In the genomic region with DNA sequence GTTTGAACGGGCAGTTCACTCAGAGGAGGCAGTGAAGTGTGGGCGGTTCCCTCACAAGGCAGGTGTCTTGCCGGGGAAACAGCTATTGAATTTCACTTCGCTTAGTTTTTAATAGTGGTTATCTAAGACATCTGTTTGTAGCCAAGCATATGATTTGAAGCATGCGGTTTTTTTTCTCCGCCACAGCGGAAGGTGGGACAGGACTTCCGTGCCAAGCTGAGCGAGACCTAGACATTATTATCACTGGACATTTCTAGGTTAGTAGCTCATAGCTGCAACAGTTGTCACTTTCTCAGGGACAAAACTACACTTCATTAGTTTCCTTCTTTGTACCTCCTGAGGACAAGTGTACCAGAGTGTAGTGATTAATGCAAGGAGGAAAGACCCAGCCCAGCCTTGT, we compare ENCODE assay signal across 16 mouse cellular contexts. TPM values are rescaled to one million over a fixed set of nuclear protein-coding genes. Genes with fewer than 3 reads are reported as not detected.
"Had no signal": no experiment of that assay in that cellular context is flagged by ENCODE, and none has a peak within 500 bp of the region (broad histone marks: within the 10 kb centered on the region; RNA-seq: fewer than 3 reads in every experiment).

No protein-coding gene starts in this region.

- H3K36me3 ChIP-seq: limb, embryonic 12.5 days; liver, embryonic 13.5 days; lung, embryonic 15.5 days; midbrain, embryonic 15.5 days had no signal

- H3K9me3 ChIP-seq: limb, embryonic 12.5 days; liver, embryonic 13.5 days; lung, embryonic 15.5 days; midbrain, embryonic 15.5 days had no signal

- H3K4me2 ChIP-seq: limb, embryonic 12.5 days; liver, embryonic 13.5 days; lung, embryonic 15.5 days; midbrain, embryonic 11.5 days; midbrain, embryonic 15.5 days had no signal

- H3K9ac ChIP-seq: limb, embryonic 12.5 days; liver, embryonic 13.5 days; liver, postnatal 0 days; lung, embryonic 15.5 days; midbrain, embryonic 15.5 days had no signal

- H3K27ac ChIP-seq: limb, embryonic 12.5 days; liver, embryonic 13.5 days; lung, embryonic 15.5 days; macrophage; midbrain, embryonic 15.5 days; stomach, postnatal 0 days had no signal

- H3K4me3 ChIP-seq: limb, embryonic 12.5 days; liver, embryonic 13.5 days; lung, embryonic 15.5 days; megakaryocyte, embryonic 14.5 days; midbrain, embryonic 15.5 days had no signal

- DNase-seq: kidney, adult 11 months; kidney, postnatal 36 days; layer of hippocampus, adult 9-11 months; liver; liver, embryonic 13.5 days; liver, postnatal 0 days; lung, postnatal 14 days; right cerebral cortex, postnatal 14 days had no signal

- H3K4me1 ChIP-seq: limb, embryonic 12.5 days; liver, embryonic 13.5 days; lung, embryonic 15.5 days; megakaryocyte, embryonic 14.5 days; midbrain, embryonic 15.5 days had no signal

- H3K27me3 ChIP-seq: liver, embryonic 13.5 days; midbrain, embryonic 15.5 days had no signal

- ATAC-seq: liver, postnatal 0 days; midbrain, embryonic 15.5 days had no signal

RNA-seq across cellular contexts. Expression of a gene that starts 36.3 kb away (rescaled TPM):
- total RNA-seq: monocyte, adult 5-6 weeks had no signal
- polyA plus RNA-seq: limb, embryonic 12.5 days; liver, embryonic 13.5 days; liver, postnatal 0 days; lung, embryonic 15.5 days; macrophage; midbrain, embryonic 11.5 days had no signal
